Mouse (Mus musculus): ENCODE measurements around the gene Catsperd. TPM values are rescaled to one million over a fixed set of nuclear protein-coding genes. Genes with fewer than 3 reads are reported as not detected.
"Not testable (repeated sequence)": the region's sequence is repeated elsewhere in the genome, so short reads cannot be mapped to it uniquely, and the experiment has no call there.

Gene Catsperd
- polyA plus RNA-seq, 1 experiment from 2014 or later = 0.81 TPM

GRCm38 (mm10) chr17:56604422-56604821 lies 23.5 kb upstream of the Catsperd start:
- H3K9me3 ChIP-seq = no peaks in the 10 kb centered on the region
- H3K4me1 ChIP-seq = peaks cover 20% of the 10 kb centered on the region
- peaks cover 89% of the 10 kb centered on the region for H3K36me3 ChIP-seq (replicated peaks)
- 89% methylated on average over 3 of the region's 3 CpGs for WGBS
- H3K27me3 ChIP-seq (ENCODE audit: poor library complexity, severe bottlenecking) = no peaks in the 10 kb centered on the region
- H3K27ac ChIP-seq = no peak overlapping the region
- no peak overlapping the region for H3K4me3 ChIP-seq
- no peak for DNase-seq (ENCODE audit: extremely low spot score, low spot score)

- 96% methylated on average over 9 of the region's 9 CpGs for WGBS
These were observed 22.5 kb upstream of the Catsperd start for GRCm38 (mm10) chr17:56605431-56605830.

GRCm38 (mm10) chr17:56607521-56608062 lies 20.4 kb upstream of the Catsperd start:
- H3K36me3 ChIP-seq (replicated peaks) = peaks cover 58% of the 10 kb centered on the region
- WGBS = 81% methylated on average over 3 of the region's 3 CpGs
- no peak overlapping the region for H3K4me3 ChIP-seq
- peaks cover 45% of the 10 kb centered on the region for H3K4me1 ChIP-seq
- H3K27ac ChIP-seq = no peak overlapping the region
- H3K9me3 ChIP-seq = no peaks in the 10 kb centered on the region
- H3K27me3 ChIP-seq (ENCODE audit: poor library complexity, severe bottlenecking) = no peaks in the 10 kb centered on the region
- no peak for DNase-seq (ENCODE audit: extremely low spot score, low spot score)

More at GRCm38 (mm10) chr17:56605431-56605830, 22.5 kb upstream of the Catsperd start:
- Histone ChIP-seq H3K36me3 (replicated peaks) (peaks cover 79% of the 10 kb centered on the region), H3K4me1 (peaks cover 26% of the 10 kb centered on the region), H3K27ac (no peak overlapping the region), H3K4me3 (0 out of 2 replicates have a peak overlapping the region, but pooled peaks have one; percentile 14), H3K27me3 (ENCODE audit: poor library complexity, severe bottlenecking) (no peaks in the 10 kb centered on the region), H3K9me3 (no peaks in the 10 kb centered on the region)
- DNase-seq (ENCODE audit: extremely low spot score, low spot score) = no peak

- H3K36me3 ChIP-seq (replicated peaks) = peaks cover 47% of the 10 kb centered on the region
- H3K27me3 ChIP-seq (ENCODE audit: poor library complexity, severe bottlenecking) = no peaks in the 10 kb centered on the region
- H3K27ac ChIP-seq = peak overlapping the region; percentile 85
- no peaks in the 10 kb centered on the region for H3K9me3 ChIP-seq
- H3K4me1 ChIP-seq = peaks cover 46% of the 10 kb centered on the region
- WGBS = 67% methylated on average over 5 of the region's 5 CpGs
- DNase-seq (ENCODE audit: extremely low spot score, low spot score) = no peak
- peak overlapping the region; percentile 68 for H3K4me3 ChIP-seq
These were observed 19.2 kb upstream of the Catsperd start for GRCm38 (mm10) chr17:56608699-56609098.

- Histone ChIP-seq H3K36me3 (replicated peaks) (peaks cover 46% of the 10 kb centered on the region), H3K4me3 (peak within 1 kb of the TSS; percentile 68), H3K9me3 (no peaks in the 10 kb centered on the region), H3K27ac (peak within 1 kb of the TSS; percentile 85), H3K27me3 (ENCODE audit: poor library complexity, severe bottlenecking) (no peaks in the 10 kb centered on the region), H3K4me1 (peaks cover 53% of the 10 kb centered on the region)
- DNase-seq (ENCODE audit: extremely low spot score, low spot score) = peak; percentile 95
- WGBS = under 1% methylated on average over 44 of the region's 44 CpGs
These were observed 18.3 kb upstream of the Catsperd start, which contains the start of gene 2410015M20Rik for GRCm38 (mm10) chr17:56609452-56610171. TSS of gene 2410015M20Rik (minus strand) at chr17:56609771.

- 72% methylated on average over 2 of the region's 2 CpGs for WGBS
- peaks cover 46% of the 10 kb centered on the region for H3K36me3 ChIP-seq (replicated peaks)
- H3K27ac ChIP-seq = no peak overlapping the region
- peak overlapping the region; percentile 68; the same call in 1 of the 2 replicates for H3K4me3 ChIP-seq
- no peaks in the 10 kb centered on the region for H3K27me3 ChIP-seq (ENCODE audit: poor library complexity, severe bottlenecking)
- DNase-seq (ENCODE audit: extremely low spot score, low spot score) = no peak
- no peaks in the 10 kb centered on the region for H3K9me3 ChIP-seq
- H3K4me1 ChIP-seq = peaks cover 66% of the 10 kb centered on the region
These were observed 16.6 kb upstream of the Catsperd start for GRCm38 (mm10) chr17:56611323-56611722.

- Histone ChIP-seq H3K9me3 (no peaks in the 10 kb centered on the region), H3K27me3 (ENCODE audit: poor library complexity, severe bottlenecking) (no peaks in the 10 kb centered on the region), H3K4me3 (peak overlapping the region; percentile 42), H3K36me3 (replicated peaks) (peaks cover 46% of the 10 kb centered on the region), H3K27ac (peak overlapping the region; percentile 75), H3K4me1 (peaks cover 66% of the 10 kb centered on the region)
- 10% methylated on average over 14 of the region's 14 CpGs for WGBS
- DNase-seq (ENCODE audit: extremely low spot score, low spot score) = peak; percentile 50
These were observed 15.9 kb upstream of the Catsperd start for GRCm38 (mm10) chr17:56611861-56612564.

- not testable (repeated sequence) for H3K27me3 ChIP-seq (ENCODE audit: poor library complexity, severe bottlenecking); H3K9me3 ChIP-seq; DNase-seq (ENCODE audit: extremely low spot score, low spot score)
- Histone ChIP-seq H3K27ac (peak overlapping the region; percentile 75; the same call in 1 of the 2 replicates), H3K4me3 (peak overlapping the region; percentile 42; the same call in 1 of the 2 replicates), H3K4me1 (peaks cover 65% of the 10 kb centered on the region), H3K36me3 (replicated peaks) (peaks cover 46% of the 10 kb centered on the region)
- 74% methylated on average over 10 of the region's 10 CpGs for WGBS
These were observed 15.4 kb upstream of the Catsperd start for GRCm38 (mm10) chr17:56612565-56612939.

- peak; percentile 94 for DNase-seq (ENCODE audit: extremely low spot score, low spot score)
- Histone ChIP-seq H3K9me3 (no peaks in the 10 kb centered on the region), H3K4me3 (peak within 1 kb of the TSS; percentile 83), H3K27ac (peak within 1 kb of the TSS; percentile 96), H3K36me3 (replicated peaks) (peaks cover 46% of the 10 kb centered on the region), H3K4me1 (peaks cover 57% of the 10 kb centered on the region), H3K27me3 (ENCODE audit: poor library complexity, severe bottlenecking) (no peaks in the 10 kb centered on the region)
- under 1% methylated on average over 52 of the region's 52 CpGs for WGBS
These were observed 14.6 kb upstream of the Catsperd start, which contains the start of gene Rpl36 for GRCm38 (mm10) chr17:56613236-56613844. TSS of gene Rpl36 (plus strand) at chr17:56613416.

- peaks cover 52% of the 10 kb centered on the region for H3K36me3 ChIP-seq (replicated peaks)
- peak overlapping the region; percentile 83 for H3K4me3 ChIP-seq
- not testable (repeated sequence) for H3K27me3 ChIP-seq (ENCODE audit: poor library complexity, severe bottlenecking); H3K9me3 ChIP-seq; DNase-seq (ENCODE audit: extremely low spot score, low spot score)
- H3K27ac ChIP-seq = peak overlapping the region; percentile 96
- H3K4me1 ChIP-seq = peaks cover 52% of the 10 kb centered on the region
- under 1% methylated on average over 26 of the region's 26 CpGs for WGBS
These were observed 14.1 kb upstream of the Catsperd start for GRCm38 (mm10) chr17:56613893-56614292.

- H3K36me3 ChIP-seq (replicated peaks) = peaks cover 58% of the 10 kb centered on the region
- no peaks in the 10 kb centered on the region for H3K27me3 ChIP-seq (ENCODE audit: poor library complexity, severe bottlenecking)
- no peak for DNase-seq (ENCODE audit: extremely low spot score, low spot score)
- no peaks in the 10 kb centered on the region for H3K9me3 ChIP-seq
- H3K4me1 ChIP-seq = peaks cover 47% of the 10 kb centered on the region
- peak overlapping the region; percentile 83 for H3K4me3 ChIP-seq
- H3K27ac ChIP-seq = peak overlapping the region; percentile 96
- 36% methylated on average over 14 of the region's 14 CpGs for WGBS
These were observed 13.4 kb upstream of the Catsperd start for GRCm38 (mm10) chr17:56614391-56615135.
